11 mouse cellular contexts compared by ENCODE assay signal in the genomic region with DNA sequence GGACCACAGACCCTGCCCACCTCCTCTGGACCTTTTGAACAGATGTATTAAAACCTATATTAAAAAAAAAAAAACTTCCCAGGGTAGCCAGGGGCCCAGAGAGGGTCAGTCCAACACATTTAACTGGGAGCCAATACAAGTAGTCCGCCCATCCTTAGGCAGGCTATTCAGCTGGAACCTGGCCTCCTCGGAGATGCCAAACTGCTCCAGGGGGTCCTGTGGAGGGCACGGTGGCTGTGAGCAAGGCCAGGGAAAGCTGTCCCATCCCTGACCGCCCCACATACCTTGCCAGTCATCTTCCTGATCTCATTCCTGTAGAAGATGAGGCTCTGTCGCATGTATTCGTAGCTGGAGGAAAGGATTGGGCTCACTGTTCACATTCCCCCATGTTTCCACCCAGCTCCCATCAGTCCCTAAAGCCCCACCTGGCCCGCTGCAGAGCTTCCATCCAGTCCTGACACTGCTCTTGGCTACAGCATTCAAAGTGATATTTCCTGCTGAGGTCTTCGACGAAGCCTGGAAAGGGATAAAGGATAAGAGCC. TPM values are rescaled to one million over a fixed set of nuclear protein-coding genes. Genes with fewer than 3 reads are reported as not detected.
DNase-seq lines count a peak whose midpoint lies in the region; ATAC-seq and TF ChIP-seq lines count a peak whose summit lies in the region.
"Had no signal": no experiment of that assay in that cellular context is flagged by ENCODE, and none has a peak within 500 bp of the region (broad histone marks: within the 10 kb centered on the region; RNA-seq: fewer than 3 reads in every experiment).

No protein-coding gene starts in this region.

- peaks cover 62% of the 10 kb centered on the region for H3K36me3 ChIP-seq in lung, embryonic 14.5 days (ENCODE audit: insufficient read depth)
- H3K36me3 ChIP-seq in limb, embryonic 12.5 days: peaks cover 70% of the 10 kb centered on the region
- H3K36me3 ChIP-seq in stomach, embryonic 15.5 days: peaks cover 30% of the 10 kb centered on the region

- no peak for TF ChIP-seq POLR2A in cerebellum, adult 2 months (IDR thresholded peaks at IDR 0.05; ENCODE audit: borderline replicate concordance, insufficient read depth, low read length)

- H3K9ac ChIP-seq in lung, embryonic 14.5 days: peak overlapping the region; percentile 99
- H3K9ac ChIP-seq in limb, embryonic 12.5 days (replicated peaks): peak overlapping the region; percentile 99; the same call in 1 of the 2 replicates
- H3K9ac ChIP-seq in stomach, embryonic 15.5 days: no peak overlapping the region

- 12% methylated on average over 9 of the region's 9 CpGs for WGBS in cerebellum, adult 2 months
- 81% methylated on average over 9 of the region's 9 CpGs for WGBS in lung, embryonic 14.5 days
- WGBS in limb, embryonic 12.5 days: 91% methylated on average over 9 of the region's 9 CpGs
- WGBS in stomach, embryonic 15.5 days: 82% methylated on average over 9 of the region's 9 CpGs

- no peak overlapping the region for H3K27ac ChIP-seq in cerebellum, adult 2 months (ENCODE audit: insufficient read depth, low read length)
- no peak overlapping the region for H3K27ac ChIP-seq in lung, embryonic 14.5 days (ENCODE audit: low read depth)
- H3K27ac ChIP-seq in limb, embryonic 12.5 days: no peak overlapping the region
- no peak overlapping the region for H3K27ac ChIP-seq in stomach, embryonic 15.5 days

- peak overlapping the region; percentile 84 for H3K4me2 ChIP-seq in lung, embryonic 14.5 days
- peak overlapping the region; percentile 78 for H3K4me2 ChIP-seq in limb, embryonic 12.5 days
- peak overlapping the region; percentile 84 for H3K4me2 ChIP-seq in stomach, embryonic 15.5 days

- peak overlapping the region; percentile 13 for H3K4me3 ChIP-seq in cerebellum, adult 2 months (replicated peaks; ENCODE audit: insufficient read depth, low read depth, low read length)
- H3K4me3 ChIP-seq in lung, embryonic 14.5 days (ENCODE audit: low read depth, low read length): peak overlapping the region; percentile 93
- peak overlapping the region; percentile 89 for H3K4me3 ChIP-seq in limb, embryonic 12.5 days (replicated peaks)
- peak overlapping the region; percentile 79 for H3K4me3 ChIP-seq in stomach, embryonic 15.5 days (replicated peaks)

- H3K9me3 ChIP-seq in lung, embryonic 14.5 days (ENCODE audit: low read depth, low read length): no peaks in the 10 kb centered on the region
- H3K9me3 ChIP-seq in limb, embryonic 12.5 days: no peaks in the 10 kb centered on the region
- no peaks in the 10 kb centered on the region for H3K9me3 ChIP-seq in stomach, embryonic 15.5 days

- peaks cover 37% of the 10 kb centered on the region for H3K4me1 ChIP-seq in cerebellum, adult 2 months (ENCODE audit: control insufficient read depth, insufficient read depth, low read length)
- peaks cover 12% of the 10 kb centered on the region; the same call in 1 of the 2 replicates for H3K4me1 ChIP-seq in lung, embryonic 14.5 days (ENCODE audit: insufficient read depth)
- H3K4me1 ChIP-seq in limb, embryonic 12.5 days (replicated peaks): peaks cover 23% of the 10 kb centered on the region
- H3K4me1 ChIP-seq in stomach, embryonic 15.5 days: peaks cover 27% of the 10 kb centered on the region

- no peaks in the 10 kb centered on the region for H3K27me3 ChIP-seq in cerebellum, adult 2 months (ENCODE audit: control insufficient read depth, insufficient read depth, low read length)
- H3K27me3 ChIP-seq in lung, embryonic 14.5 days (ENCODE audit: insufficient read depth, low read length): no peaks in the 10 kb centered on the region
- H3K27me3 ChIP-seq in limb, embryonic 12.5 days: no peaks in the 10 kb centered on the region
- no peaks in the 10 kb centered on the region for H3K27me3 ChIP-seq in stomach, embryonic 15.5 days (replicated peaks)

- no peak for TF ChIP-seq CTCF in cerebellum, adult 2 months (IDR thresholded peaks at IDR 0.05; ENCODE audit: borderline replicate concordance, insufficient read depth, low read depth, low read length)
- no peak for TF ChIP-seq CTCF in lung, embryonic 14.5 days (IDR thresholded peaks at IDR 0.05; ENCODE audit: low read depth)

- ATAC-seq in lung, embryonic 14.5 days (ENCODE audit: insufficient read depth): no peak
- ATAC-seq in limb, embryonic 12.5 days (ENCODE audit: insufficient number of reproducible peaks, insufficient read depth, low FRiP score, low TSS enrichment, low read depth): no peak
- ATAC-seq in stomach, embryonic 15.5 days (ENCODE audit: insufficient read depth, low FRiP score, low read depth): no peak

- DNase-seq in cerebellum, adult 2 months: no peak
- no peak for DNase-seq in cerebellum, adult 8-10 months
- DNase-seq in lung, embryonic 14.5 days: no peak
- DNase-seq in lung, postnatal 36 days: no peak
- no peak for DNase-seq in gastrocnemius, postnatal 4 days (ENCODE audit: low spot score in 2 of 2)
- no peak for DNase-seq in right cerebral cortex, adult 18-20 months
- DNase-seq: adrenal gland, adult 8-10 months; thymus, postnatal 4 days had no signal

RNA-seq across cellular contexts. Expression of gene Sf3a2, which starts 1.6 kb away (rescaled TPM):
- 52.0 and 66.4 TPM in 2 replicates for polyA plus RNA-seq in cerebellum, adult 2 months (2012; rRNA removed)
- 97.2 and 98.4 TPM in 2 replicates for polyA plus RNA-seq in lung, embryonic 14.5 days (2014; fragmentation: Nextera tagmentation; extraction: Ambion mirVana)
- 63.0 and 72.8 TPM in 2 replicates for polyA plus RNA-seq in limb, embryonic 12.5 days (2016; fragmentation: Nextera tagmentation; extraction: Ambion mirVana)
- polyA plus RNA-seq in stomach, embryonic 15.5 days (2015; fragmentation: Nextera tagmentation; extraction: Ambion mirVana): 52.6 and 62.0 TPM in 2 replicates
- 10 to 100 TPM; 47.1 to 55.8 TPM for total RNA-seq in gastrocnemius, postnatal 4 days (2021)

RNA-seq across cellular contexts. Expression of gene Plekhj1, which starts 2.0 kb away (rescaled TPM):
- 106 and 122 TPM in 2 replicates for polyA plus RNA-seq in cerebellum, adult 2 months (2012; rRNA removed)
- polyA plus RNA-seq in lung, embryonic 14.5 days (2014; fragmentation: Nextera tagmentation; extraction: Ambion mirVana): 113 and 121 TPM in 2 replicates
- polyA plus RNA-seq in limb, embryonic 12.5 days (2016; fragmentation: Nextera tagmentation; extraction: Ambion mirVana): 132 and 144 TPM in 2 replicates
- 117 and 118 TPM in 2 replicates for polyA plus RNA-seq in stomach, embryonic 15.5 days (2015; fragmentation: Nextera tagmentation; extraction: Ambion mirVana)
- total RNA-seq in gastrocnemius, postnatal 4 days (2021): 10 to 100 TPM; 41.7 to 43.0 TPM

RNA-seq across cellular contexts. Expression of gene Amh, which starts 8.7 kb away (rescaled TPM):
- 3.0 and 4.3 TPM in 2 replicates for polyA plus RNA-seq in cerebellum, adult 2 months (2012; rRNA removed)
- polyA plus RNA-seq in lung, embryonic 14.5 days (2014; fragmentation: Nextera tagmentation; extraction: Ambion mirVana): 0.11 and 0.14 TPM in 2 replicates
- not detected in 2 replicates for polyA plus RNA-seq in limb, embryonic 12.5 days (2016; fragmentation: Nextera tagmentation; extraction: Ambion mirVana)
- not detected in 2 replicates for polyA plus RNA-seq in stomach, embryonic 15.5 days (2015; fragmentation: Nextera tagmentation; extraction: Ambion mirVana)
- under 1 TPM; 0.86 to 0.93 TPM for total RNA-seq in gastrocnemius, postnatal 4 days (2021)

RNA-seq across cellular contexts. Expression of gene Jsrp1, which starts 16.9 kb away (rescaled TPM):
- 0.27 and 0.38 TPM in 2 replicates for polyA plus RNA-seq in cerebellum, adult 2 months (2012; rRNA removed)
- polyA plus RNA-seq in lung, embryonic 14.5 days (2014; fragmentation: Nextera tagmentation; extraction: Ambion mirVana): 0.93 and 0.97 TPM in 2 replicates
- 1.6 and 1.7 TPM in 2 replicates for polyA plus RNA-seq in limb, embryonic 12.5 days (2016; fragmentation: Nextera tagmentation; extraction: Ambion mirVana)
- 1.0 and 1.4 TPM in 2 replicates for polyA plus RNA-seq in stomach, embryonic 15.5 days (2015; fragmentation: Nextera tagmentation; extraction: Ambion mirVana)
- 100 to 1,000 TPM; 199 to 230 TPM for total RNA-seq in gastrocnemius, postnatal 4 days (2021)
- total RNA-seq: neutrophil, adult 5-6 weeks had no signal

RNA-seq across cellular contexts. Expression of gene Oaz1, which starts 30.1 kb away (rescaled TPM):
- 776 and 779 TPM in 2 replicates for polyA plus RNA-seq in cerebellum, adult 2 months (2012; rRNA removed)
- polyA plus RNA-seq in lung, embryonic 14.5 days (2014; fragmentation: Nextera tagmentation; extraction: Ambion mirVana): 1,866 and 1,984 TPM in 2 replicates
- 1,783 and 1,832 TPM in 2 replicates for polyA plus RNA-seq in limb, embryonic 12.5 days (2016; fragmentation: Nextera tagmentation; extraction: Ambion mirVana)
- polyA plus RNA-seq in stomach, embryonic 15.5 days (2015; fragmentation: Nextera tagmentation; extraction: Ambion mirVana): 1,556 and 1,602 TPM in 2 replicates
- total RNA-seq in gastrocnemius, postnatal 4 days (2021): 100 to 1,000 TPM; 785 to 853 TPM

Comparison
In these comparisons a context has a peak if more than half of its experiments do, and no peak if none do; other contexts are left out.
1. H3K4me3 ChIP-seq: peak in every context shown above with its lines; median percentile 93 in lung, embryonic 14.5 days; 89 in limb, embryonic 12.5 days; 79 in stomach, embryonic 15.5 days; 13 in cerebellum, adult 2 months.